Mouse (Mus musculus): Measurements from ENCODE around the gene Serpinf2. TPM values are rescaled to one million over a fixed set of nuclear protein-coding genes. Genes with fewer than 3 reads are reported as not detected.
"Not testable (repeated sequence)": the region's sequence is repeated elsewhere in the genome, so short reads cannot be mapped to it uniquely, and the experiment has no call there.

Gene Serpinf2
- polyA plus RNA-seq, 1 experiment from 2014 or later = 631 TPM

DNA sequence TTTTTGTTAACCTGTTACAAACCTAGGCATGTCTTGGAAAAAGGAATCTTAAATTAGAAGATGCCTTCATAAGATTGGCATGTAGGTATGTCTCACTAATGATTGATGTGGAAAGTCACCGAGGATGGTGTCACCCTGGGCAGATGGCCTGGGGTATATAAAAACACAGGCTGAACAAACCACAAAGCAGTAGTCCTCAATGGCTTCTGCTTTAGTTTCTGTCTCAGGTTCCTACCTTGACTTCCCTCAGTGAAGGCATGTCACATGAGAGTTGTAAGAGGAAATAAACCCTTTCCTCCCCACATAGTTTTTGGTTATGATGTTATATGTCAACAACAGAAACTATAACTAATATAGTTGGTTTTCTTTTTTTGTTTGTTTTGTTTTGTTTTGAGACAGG, 43.8 kb downstream of the Serpinf2 start:
- no peaks in the 10 kb centered on the region for H3K9me3 ChIP-seq (replicated peaks)
- ATAC-seq (ENCODE audit: insufficient read depth) = no peak
- H3K9ac ChIP-seq = no peak overlapping the region
- no peak overlapping the region for H3K4me3 ChIP-seq (replicated peaks)
- H3K4me1 ChIP-seq (replicated peaks) = no peaks in the 10 kb centered on the region
- no peak overlapping the region for H3K27ac ChIP-seq (replicated peaks)
- WGBS (ENCODE audit: insufficient replicate concordance) = 26% methylated on average over 1 of the region's 1 CpGs
- no peaks in the 10 kb centered on the region; the same call in 1 of the 2 replicates for H3K36me3 ChIP-seq (replicated peaks)
- no peak overlapping the region for H3K4me2 ChIP-seq
- no peaks in the 10 kb centered on the region for H3K27me3 ChIP-seq

DNA sequence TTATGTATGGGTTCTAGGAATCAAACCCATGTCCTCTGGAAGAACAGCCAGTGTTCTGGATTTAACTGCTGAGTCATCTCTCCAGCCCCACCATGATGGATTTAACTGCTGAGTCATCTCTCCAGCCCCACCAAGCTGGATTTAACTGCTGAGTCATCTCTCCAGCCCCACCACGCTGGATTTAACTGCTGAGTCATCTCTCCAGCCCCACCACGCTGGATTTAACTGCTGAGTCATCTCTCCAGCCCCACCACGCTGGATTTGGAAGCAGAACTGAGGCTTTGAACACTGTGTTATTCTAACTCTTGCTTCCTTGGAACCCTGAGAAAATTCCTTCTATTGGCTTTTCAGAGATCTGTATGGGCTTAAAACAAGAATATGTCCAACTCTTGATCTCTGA, 55.9 kb downstream of the Serpinf2 start:
- 12% methylated on average over 3 of the region's 3 CpGs for WGBS (ENCODE audit: insufficient replicate concordance)
- H3K9me3 ChIP-seq (replicated peaks); ATAC-seq (ENCODE audit: insufficient read depth); H3K36me3 ChIP-seq (replicated peaks); H3K4me3 ChIP-seq (replicated peaks); H3K27me3 ChIP-seq; H3K4me2 ChIP-seq; H3K4me1 ChIP-seq (replicated peaks); H3K9ac ChIP-seq: not testable (repeated sequence)
- peak overlapping the region; percentile 58; the same call in 1 of the 2 replicates for H3K27ac ChIP-seq (replicated peaks)

MicroRNAs encoded within 50 kb of the gene (microRNA counts, 519-probe panel; counts per million panel counts)
- microRNA mmu-miR-22 = 4,935 counts per million, percentile 95 among the panel's probes with 10 or more counts

Small RNA genes within 50 kb of the gene (microRNA-seq; reads per million reads assigned to microRNA genes)
- gene Mir22 = 18,464 reads per million, percentile 96 among the genes with 10 or more reads in this experiment

Other genes starting within 250 kb of the Serpinf2 start
- 10.9 and 11.6 TPM in 2 replicates for gene Dph1, start 248.3 kb downstream of the Serpinf2 start, polyA plus RNA-seq (2015; fragmentation: Nextera tagmentation; extraction: Ambion mirVana)
- gene Rtn4rl1, start 245.8 kb downstream of the Serpinf2 start, polyA plus RNA-seq (2015; fragmentation: Nextera tagmentation; extraction: Ambion mirVana) = 0.74 and 0.88 TPM in 2 replicates
- 81.9 and 88.4 TPM in 2 replicates for gene Rpa1, start 91.3 kb downstream of the Serpinf2 start, polyA plus RNA-seq (2015; fragmentation: Nextera tagmentation; extraction: Ambion mirVana)
- gene Smyd4, start 91.2 kb downstream of the Serpinf2 start, polyA plus RNA-seq (2015; fragmentation: Nextera tagmentation; extraction: Ambion mirVana) = 3.4 and 4.0 TPM in 2 replicates
- 265 and 279 TPM in 2 replicates for gene Serpinf1, start 16.9 kb downstream of the Serpinf2 start, polyA plus RNA-seq (2015; fragmentation: Nextera tagmentation; extraction: Ambion mirVana)
- gene Wdr81, start 15.1 kb upstream of the Serpinf2 start, polyA plus RNA-seq (2015; fragmentation: Nextera tagmentation; extraction: Ambion mirVana) = 21.0 and 26.2 TPM in 2 replicates
- gene Tlcd2, start 22.1 kb upstream of the Serpinf2 start, polyA plus RNA-seq (2015; fragmentation: Nextera tagmentation; extraction: Ambion mirVana) = 18.8 and 19.9 TPM in 2 replicates
- 25.8 and 28.0 TPM in 2 replicates for gene Prpf8, start 47.2 kb upstream of the Serpinf2 start, polyA plus RNA-seq (2015; fragmentation: Nextera tagmentation; extraction: Ambion mirVana)
- gene Rilp, start 70.5 kb upstream of the Serpinf2 start, polyA plus RNA-seq (2015; fragmentation: Nextera tagmentation; extraction: Ambion mirVana) = 3.7 TPM in 2 replicates
- 2.8 and 3.6 TPM in 2 replicates for gene Scarf1, start 73.9 kb upstream of the Serpinf2 start, polyA plus RNA-seq (2015; fragmentation: Nextera tagmentation; extraction: Ambion mirVana)
- gene Slc43a2, start 92.1 kb upstream of the Serpinf2 start, polyA plus RNA-seq (2015; fragmentation: Nextera tagmentation; extraction: Ambion mirVana) = 4.2 and 5.8 TPM in 2 replicates
- gene Pitpna, start 148.5 kb upstream of the Serpinf2 start, polyA plus RNA-seq (2015; fragmentation: Nextera tagmentation; extraction: Ambion mirVana) = 30.7 and 33.1 TPM in 2 replicates
- gene Inpp5k, start 191.4 kb upstream of the Serpinf2 start, polyA plus RNA-seq (2015; fragmentation: Nextera tagmentation; extraction: Ambion mirVana) = 16.0 and 18.3 TPM in 2 replicates
- gene Myo1c, start 210.9 kb upstream of the Serpinf2 start, polyA plus RNA-seq (2015; fragmentation: Nextera tagmentation; extraction: Ambion mirVana) = 20.6 and 24.5 TPM in 2 replicates
- 32.3 and 33.9 TPM in 2 replicates for gene Crk, start 239.7 kb upstream of the Serpinf2 start, polyA plus RNA-seq (2015; fragmentation: Nextera tagmentation; extraction: Ambion mirVana)

Measured in liver, embryonic 15.5 days (tissue).